Mouse (Mus musculus) erythroblast, embryonic 14.5 days (primary cell): Measurements from ENCODE around the gene Gm45837.

Source experiments
- GATA1 ChIP-seq: IDR thresholded peaks from 2 replicates; pipeline ENCODE4 v1.6.1; 2012; ENCODE audit warnings: low read length, inconsistent platforms, mixed read lengths
- TAL1 ChIP-seq: IDR thresholded peaks from 3 replicates; pipeline ENCODE4 v1.6.1; 2012; ENCODE audit warnings: low read length, inconsistent platforms, mixed read lengths

- no peak for TF ChIP-seq TAL1
- TF ChIP-seq GATA1 = no peak
Measured at GRCm38 (mm10) chr7:101369666-101370065, 41.0 kb upstream of the Gm45837 start.
